Mouse (Mus musculus) gastrocnemius, postnatal 14 days (tissue): ENCODE measurements around the gene Araf. TPM values are rescaled to one million over a fixed set of nuclear protein-coding genes. Genes with fewer than 3 reads are reported as not detected.
"Not testable (repeated sequence)": the region's sequence is repeated elsewhere in the genome, so short reads cannot be mapped to it uniquely, and the experiment has no call there.

Experiments used
- DNase-seq: peaks from one replicate; pipeline ENCODE4 v3.0.0; 2021; ENCODE audit warnings: mixed read lengths
- intact Hi-C: fragments of 180-260 bp; cut with DNase I; formaldehyde crosslinking; loops from one replicate; pipeline ENCODE4 v1.15.1; 2025; ENCODE audit warnings: low total_unique reads
- long read RNA-seq, 2 experiments: library from polyadenylated mRNA; stranded (forward); transcript quantifications; one replicate each; pipeline ENCODE4 v2.0.0; 2021
- total RNA-seq, 2 experiments: library from RNA; stranded (reverse); gene quantifications; 2 replicates each; pipeline ENCODE4 v1.2.3; 2021

Araf gene
- 10 to 100 TPM; 74.6 to 78.7 TPM for total RNA-seq
- long read RNA-seq, experiment 1, transcript Araf-201 (16 exons, 2,358 nt): minor isoform, 11 of 60 reads
- long read RNA-seq, experiment 1, transcript Araf-202 (6 exons, 1,520 nt): major isoform, 28 of 60 reads
- long read RNA-seq, experiment 1, partial matches to known transcripts: 7 of 60 reads
- long read RNA-seq, experiment 1, other reads (novel, unspliced or antisense): 14 of 60 reads
- long read RNA-seq, experiment 2, transcript Araf-201 (16 exons, 2,358 nt): minor isoform, 11 of 69 reads
- long read RNA-seq, experiment 2, transcript Araf-202 (6 exons, 1,520 nt): major isoform, 37 of 69 reads
- long read RNA-seq, experiment 2, partial matches to known transcripts: 11 of 69 reads
- long read RNA-seq, experiment 2, other reads (novel, unspliced or antisense): 10 of 69 reads

DNA sequence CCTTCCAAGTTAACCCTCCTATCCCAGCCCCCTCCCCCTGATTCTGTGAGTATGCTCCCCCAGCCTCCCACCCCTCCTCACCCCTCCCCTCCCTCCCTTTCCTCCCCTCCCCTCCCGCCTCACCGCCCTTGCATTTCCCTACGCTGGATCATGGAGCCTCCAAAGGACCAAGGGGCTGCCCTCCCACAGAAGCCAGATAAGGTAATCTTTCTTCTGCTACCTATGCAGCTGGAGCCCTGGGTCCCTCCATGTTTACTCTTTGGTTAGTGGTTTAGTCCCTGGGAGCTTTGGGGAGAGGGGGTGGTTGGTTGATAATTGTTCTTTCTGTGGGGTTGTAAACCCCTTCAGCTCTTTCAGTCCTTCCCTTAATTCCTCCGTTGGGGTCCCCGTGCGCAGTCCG, at the start of gene Araf:
TSS of gene Araf (plus strand) at position 134 of the 400 bp plus-strand sequence.
- intact Hi-C loops: no loop called here
- no peak for DNase-seq

DNA sequence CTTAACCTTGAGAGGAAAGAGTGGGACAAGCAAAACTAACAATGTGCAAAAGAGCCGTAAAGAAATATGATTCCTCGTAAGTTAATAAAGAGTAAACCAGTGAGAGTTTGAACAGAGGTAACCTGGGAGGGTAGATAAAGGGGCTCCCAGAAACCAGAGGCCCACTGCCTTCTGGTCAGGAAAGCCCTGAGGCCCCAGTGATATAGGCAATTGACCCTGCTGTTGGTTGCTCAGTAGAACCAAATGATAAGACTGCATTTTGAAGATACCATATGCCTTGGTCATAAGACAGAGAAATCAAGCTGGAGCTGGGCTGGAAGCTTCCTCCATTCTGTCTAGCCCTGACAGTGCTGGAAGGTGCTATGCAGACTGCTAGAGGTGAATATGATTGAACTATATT, 48.8 kb upstream of the Araf start:
- intact Hi-C loops: no loop called here
- no peak for DNase-seq

DNA sequence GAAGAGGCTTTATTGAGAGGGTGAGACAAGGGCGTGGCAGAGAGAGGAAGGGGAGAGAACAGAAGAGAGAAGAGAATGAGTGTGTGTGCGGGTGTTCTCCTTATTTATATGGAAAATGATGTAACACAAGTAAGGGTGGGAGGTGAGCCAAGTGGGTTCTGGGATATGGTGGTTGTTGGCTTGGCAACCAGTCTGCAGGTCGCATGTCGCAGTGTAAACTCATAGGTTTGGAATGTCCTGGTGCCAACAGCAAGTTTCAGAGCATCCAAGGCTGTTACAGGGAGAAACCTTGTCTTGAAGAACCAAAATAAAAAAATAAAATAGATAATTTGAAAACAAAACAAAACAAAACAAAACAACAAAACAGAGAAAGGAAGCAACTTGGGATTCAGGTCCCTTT, 36.4 kb upstream of the Araf start:
- no peak for DNase-seq
- intact Hi-C loops: no loop called here

DNA sequence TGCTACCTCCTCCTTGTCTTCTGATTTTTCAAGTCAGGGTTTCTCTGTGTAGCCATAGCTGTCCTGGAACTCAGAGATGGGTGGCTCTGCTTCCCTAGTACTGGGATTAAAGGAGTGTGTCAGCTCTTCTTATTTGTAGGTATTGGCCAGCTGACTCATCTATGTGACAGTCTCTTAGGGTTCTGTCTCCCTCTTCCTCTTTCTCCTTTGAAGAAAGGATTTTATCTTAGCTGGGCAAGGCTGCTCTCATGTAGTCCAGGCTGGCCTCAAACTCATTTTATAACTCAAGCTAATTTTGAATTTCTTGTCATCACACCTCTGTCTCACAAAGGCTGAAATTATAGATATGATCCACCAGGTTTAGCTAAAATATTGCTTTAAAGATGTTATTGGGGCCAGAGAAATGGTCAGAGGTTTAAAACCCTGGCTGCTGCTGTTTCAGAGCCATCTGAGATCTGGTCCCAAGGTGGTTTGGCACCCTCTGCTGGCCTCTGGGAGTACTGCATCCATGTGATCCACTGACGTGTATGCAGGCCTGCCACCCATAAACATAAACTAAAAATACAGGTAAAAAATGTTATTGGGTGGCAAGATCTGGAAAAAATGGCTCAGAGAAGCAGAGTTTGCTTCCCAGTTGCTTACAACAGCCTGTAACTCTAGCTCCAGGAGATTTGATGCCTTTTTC, 26.8 kb upstream of the Araf start:
- intact Hi-C loops: no loop called here

GRCm38 (mm10) chrX:20771666-20772065, 25.9 kb upstream of the Araf start:
- intact Hi-C loops: no loop called here
- no peak for DNase-seq

More for the DNA sequence above, 26.8 kb upstream of the Araf start:
- DNase-seq: peak; percentile 77

GRCm38 (mm10) chrX:20775271-20776016, 22.2 kb upstream of the Araf start:
- intact Hi-C loops: no loop called here
- DNase-seq: no peak

- intact Hi-C loops: no loop called here
- no peak for DNase-seq
Measured at GRCm38 (mm10) chrX:20777619-20778018, 20.0 kb upstream of the Araf start.

DNA sequence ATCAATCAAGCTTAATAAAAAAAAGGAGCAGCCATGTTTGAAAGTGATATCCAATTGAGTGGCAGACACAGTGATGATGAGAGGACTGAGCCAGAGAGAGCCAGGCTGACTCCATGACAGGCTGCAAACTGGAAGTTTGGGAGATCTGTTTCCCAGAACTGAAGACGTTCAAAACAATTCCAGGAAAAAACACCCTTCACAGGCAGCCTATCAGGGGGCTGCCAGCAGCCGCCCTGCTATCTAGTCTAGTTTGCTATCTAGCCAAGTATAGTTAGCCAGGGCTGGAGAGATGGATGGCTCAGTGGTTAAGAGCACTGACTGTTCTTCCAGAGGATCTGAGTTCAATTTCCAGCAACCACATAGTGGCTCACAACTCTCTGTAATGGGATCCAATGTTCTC, 10.3 kb upstream of the Araf start:
- intact Hi-C loops: no loop called here
- DNase-seq: no peak

- no peak for DNase-seq
- intact Hi-C loops: no loop called here
Measured at GRCm38 (mm10) chrX:20792417-20792816, 5.2 kb upstream of the Araf start.

DNA sequence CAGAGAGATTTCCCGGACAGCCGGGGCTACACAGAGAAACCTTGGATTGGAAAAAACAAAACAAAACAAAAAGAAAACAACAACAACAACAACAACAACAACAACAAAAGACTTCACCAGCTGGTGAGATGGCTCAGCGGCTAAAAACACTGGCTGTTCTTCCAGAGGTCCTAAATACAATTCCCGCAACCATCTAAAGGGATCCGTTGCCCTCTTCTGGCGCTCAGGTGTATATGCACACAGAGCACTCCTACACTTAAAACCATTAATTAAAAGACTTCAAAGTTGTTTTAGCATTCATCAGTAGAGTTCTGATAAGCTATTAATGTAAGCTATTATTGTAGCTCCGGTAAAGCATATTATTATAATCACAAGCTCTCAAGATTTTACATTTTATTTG, 4.4 kb upstream of the Araf start:
- no peak for DNase-seq
- intact Hi-C loops: no loop called here

GRCm38 (mm10) chrX:20794229-20794628, 3.4 kb upstream of the Araf start:
- DNase-seq: no peak
- intact Hi-C loops: no loop called here

GRCm38 (mm10) chrX:20798141-20798796, 655 bp downstream of the Araf start:
- intact Hi-C loops: no loop called here

GRCm38 (mm10) chrX:20798797-20799147, 1.2 kb downstream of the Araf start:
- intact Hi-C loops: no loop called here

More at GRCm38 (mm10) chrX:20798141-20798796, 655 bp downstream of the Araf start:
- peak; percentile 45 for DNase-seq

GRCm38 (mm10) chrX:20801456-20801855, 3.8 kb downstream of the Araf start:
- no peak for DNase-seq
- intact Hi-C loops: no loop called here

More at GRCm38 (mm10) chrX:20798797-20799147, 1.2 kb downstream of the Araf start:
- no peak for DNase-seq

DNA sequence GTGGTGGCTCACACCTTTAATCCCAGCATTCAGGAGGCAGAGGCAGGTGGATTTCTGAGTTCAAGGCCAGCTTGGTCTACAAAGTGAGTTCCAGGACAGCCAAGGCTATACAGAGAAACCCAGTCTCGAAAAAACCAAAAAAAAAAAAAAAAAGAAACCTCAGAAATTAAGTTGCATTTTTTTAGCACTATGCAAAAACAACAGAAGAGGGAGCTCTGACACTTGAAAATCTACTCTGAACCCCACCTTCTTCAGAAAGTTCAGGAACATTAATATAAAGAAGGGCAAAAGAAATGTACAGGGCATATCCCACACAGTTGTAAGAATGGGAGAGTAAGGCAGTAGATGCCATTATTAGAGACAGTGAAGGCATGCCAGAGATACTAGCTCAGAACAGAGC, 6.7 kb downstream of the Araf start:
- DNase-seq, intact Hi-C loops: not testable (repeated sequence)

- intact Hi-C loops: no loop called here
Measured at GRCm38 (mm10) chrX:20806295-20806694, 8.7 kb downstream of the Araf start.

DNA sequence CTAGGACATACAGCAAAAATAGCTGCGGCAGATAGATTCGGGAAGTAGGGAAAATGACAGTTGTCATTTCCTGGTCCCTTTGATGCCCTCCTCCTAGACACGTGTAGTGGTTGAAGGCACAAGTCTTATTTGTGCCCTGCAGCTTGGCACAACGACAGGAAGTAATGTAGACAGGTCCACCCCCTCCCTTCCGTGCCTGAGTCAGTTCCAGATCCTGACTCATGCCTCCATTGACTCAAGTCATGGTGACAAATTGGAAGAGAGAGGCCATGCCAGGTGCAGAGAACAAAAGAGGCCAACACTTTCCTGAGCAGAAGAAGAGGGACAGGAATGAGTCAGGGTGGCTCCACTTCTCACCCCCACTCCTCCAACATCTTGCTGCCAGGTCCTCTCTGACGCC, 19.4 kb downstream of the Araf start:
- peak; percentile 9 for DNase-seq
- intact Hi-C loops: no loop called here

More at GRCm38 (mm10) chrX:20806295-20806694, 8.7 kb downstream of the Araf start:
- no peak for DNase-seq

GRCm38 (mm10) chrX:20819204-20819628, 21.6 kb downstream of the Araf start:
- DNase-seq: peak; percentile 87
- intact Hi-C loops: no loop called here

GRCm38 (mm10) chrX:20819708-20820426, 22.3 kb downstream of the Araf start:
- intact Hi-C loops: no loop called here
- DNase-seq: peak; percentile 64
